Mouse (Mus musculus) pancreas, adult 10 weeks (tissue): ENCODE results near the gene Nme4. TPM values are rescaled to one million over a fixed set of nuclear protein-coding genes. Genes with fewer than 3 reads are reported as not detected.

Source experiments
- polyA plus RNA-seq: library from polyadenylated mRNA; stranded (reverse); fragments of 350-450 nt; fragmentation: Illumina TruSeq; extraction: RNeasy Lipid Tissue Mini Kit (QIAGEN cat#74804); gene quantifications from one replicate; pipeline ENCODE4 v1.2.3, GENCODE M21; 2015; ENCODE audit warnings: low read depth, low replicate concordance; ENCODE audit not compliant: insufficient read depth

Gene Nme4
- 3.6 TPM for polyA plus RNA-seq

DNA sequence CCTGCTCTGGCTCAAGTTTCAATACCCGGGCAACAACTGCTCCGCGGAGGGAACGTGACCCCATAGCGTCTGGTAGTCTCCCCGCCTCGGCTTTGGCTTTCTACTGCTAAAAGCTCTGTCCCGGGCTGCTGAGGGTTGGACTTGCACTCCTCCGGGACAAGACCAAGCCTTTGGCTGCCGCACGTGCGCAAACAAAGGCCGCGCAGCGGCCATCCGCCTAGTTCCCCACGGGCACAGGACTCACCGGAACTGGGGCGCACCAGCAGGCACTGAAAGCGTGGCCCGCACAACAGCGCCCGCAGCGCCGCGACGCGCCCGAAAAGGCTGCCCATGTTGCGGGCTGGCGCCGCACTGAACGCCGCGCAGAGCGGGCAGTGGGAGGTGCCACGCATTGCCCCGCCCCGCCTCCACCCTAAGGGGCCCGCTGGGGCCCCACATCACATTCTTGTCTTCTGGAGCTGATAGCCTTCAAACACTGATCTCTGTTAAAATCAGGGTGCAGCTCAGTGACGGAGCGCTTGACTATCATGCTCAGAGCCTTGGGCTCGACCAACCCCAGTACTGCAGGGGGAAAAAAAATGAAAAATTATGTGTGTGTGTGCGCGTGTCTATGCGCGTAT lies at the start of gene Nme4:
Nme4 (minus strand) TSS at position 482 of the 620 bp plus-strand sequence.

DNA sequence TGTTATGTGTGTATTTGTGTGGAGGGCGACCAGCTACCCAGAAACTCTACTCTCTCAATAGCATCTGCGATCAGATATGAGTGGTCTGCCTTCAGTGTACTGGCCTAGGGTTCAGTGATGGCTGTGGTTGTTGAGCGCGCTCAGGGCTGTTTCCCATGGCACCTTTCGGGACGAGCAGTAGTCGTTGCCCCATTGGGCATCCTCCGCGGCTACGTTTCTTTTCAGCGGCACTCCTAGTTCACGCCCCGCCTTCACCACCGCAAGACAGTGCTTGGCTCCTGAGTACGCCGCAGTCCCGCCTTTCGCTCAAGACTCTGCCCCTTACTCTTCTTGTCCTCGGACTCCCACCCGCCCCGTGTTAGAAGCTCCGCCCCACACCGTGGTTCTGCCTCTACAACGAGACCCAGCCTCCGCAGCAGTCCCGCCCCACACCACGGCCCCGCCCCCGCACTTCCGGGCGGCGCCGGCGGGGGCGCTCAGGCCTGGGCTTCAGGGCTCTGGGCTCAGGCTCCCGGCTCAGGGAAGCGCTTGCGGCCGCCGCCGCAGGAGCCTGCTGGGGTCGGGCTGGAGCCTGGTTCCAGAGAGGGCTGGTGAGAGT lies 42.9 kb upstream of the Nme4 start, which contains the start of gene Axin1:
Axin1 (plus strand) TSS at position 450 of the 598 bp plus-strand sequence.

DNA sequence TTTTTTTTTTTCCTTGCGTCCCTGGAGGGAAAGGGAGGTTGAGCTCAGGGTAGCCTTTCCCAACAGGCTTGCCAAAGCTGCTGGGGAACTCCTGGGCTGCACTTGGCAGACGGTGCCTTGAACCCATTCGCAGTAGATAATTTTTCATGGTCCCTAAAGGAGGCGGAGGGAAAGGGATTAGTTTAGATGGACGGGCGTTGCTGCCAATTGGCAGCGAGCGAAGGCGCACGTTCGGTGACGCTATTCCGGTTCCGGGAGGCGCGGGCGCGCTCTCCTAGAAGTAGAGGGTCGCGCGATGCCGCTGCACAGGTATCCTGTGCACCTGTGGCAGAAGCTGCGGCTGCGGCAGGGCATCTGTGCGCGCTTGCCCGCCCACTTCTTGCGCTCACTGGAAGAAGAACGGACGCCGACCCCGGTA lies 27.9 kb upstream of the Nme4 start, which contains the start of gene Mrpl28:
Mrpl28 (plus strand) TSS at position 234 of the 418 bp plus-strand sequence.

DNA sequence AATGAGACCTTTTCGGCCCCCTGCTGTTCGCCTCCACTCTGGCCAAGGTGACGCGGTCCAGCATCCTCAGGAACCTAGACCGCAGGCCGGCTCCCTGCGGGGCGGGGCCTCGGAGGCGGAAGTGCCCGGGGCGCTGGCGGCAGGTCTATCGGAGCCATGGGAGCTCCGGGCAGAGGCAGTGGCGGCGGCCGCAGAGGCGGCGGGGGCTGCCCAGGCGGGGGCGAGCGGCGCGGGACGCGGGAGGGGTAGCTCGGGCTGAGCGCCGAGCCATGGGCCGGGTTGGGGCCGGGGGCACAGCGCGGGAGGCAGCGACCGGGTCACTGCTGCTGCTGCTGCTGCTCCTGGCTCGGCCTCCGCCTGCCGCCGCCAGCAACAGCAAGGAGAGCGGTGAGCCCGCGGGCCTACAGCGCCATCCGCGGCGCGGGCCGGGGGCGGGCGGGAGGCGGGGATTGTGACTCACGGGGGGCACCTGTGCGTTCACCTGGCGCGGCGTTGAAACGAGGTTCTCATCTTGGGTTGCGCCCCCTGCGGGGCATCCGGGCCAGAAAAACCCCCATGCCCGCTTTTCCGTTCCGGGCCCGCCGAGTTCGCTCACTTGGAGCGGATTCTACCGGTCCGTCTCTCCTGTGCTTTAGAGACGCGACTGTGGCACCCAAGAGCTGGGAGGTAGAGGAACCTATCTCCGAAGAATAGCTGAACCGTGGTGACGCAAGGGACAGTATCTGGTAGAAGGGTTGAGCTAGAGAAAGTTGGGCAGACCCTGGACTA lies 18.0 kb upstream of the Nme4 start, which contains the start of gene Tmem8:
Tmem8 (plus strand) TSS at position 119 of the 768 bp plus-strand sequence.

DNA sequence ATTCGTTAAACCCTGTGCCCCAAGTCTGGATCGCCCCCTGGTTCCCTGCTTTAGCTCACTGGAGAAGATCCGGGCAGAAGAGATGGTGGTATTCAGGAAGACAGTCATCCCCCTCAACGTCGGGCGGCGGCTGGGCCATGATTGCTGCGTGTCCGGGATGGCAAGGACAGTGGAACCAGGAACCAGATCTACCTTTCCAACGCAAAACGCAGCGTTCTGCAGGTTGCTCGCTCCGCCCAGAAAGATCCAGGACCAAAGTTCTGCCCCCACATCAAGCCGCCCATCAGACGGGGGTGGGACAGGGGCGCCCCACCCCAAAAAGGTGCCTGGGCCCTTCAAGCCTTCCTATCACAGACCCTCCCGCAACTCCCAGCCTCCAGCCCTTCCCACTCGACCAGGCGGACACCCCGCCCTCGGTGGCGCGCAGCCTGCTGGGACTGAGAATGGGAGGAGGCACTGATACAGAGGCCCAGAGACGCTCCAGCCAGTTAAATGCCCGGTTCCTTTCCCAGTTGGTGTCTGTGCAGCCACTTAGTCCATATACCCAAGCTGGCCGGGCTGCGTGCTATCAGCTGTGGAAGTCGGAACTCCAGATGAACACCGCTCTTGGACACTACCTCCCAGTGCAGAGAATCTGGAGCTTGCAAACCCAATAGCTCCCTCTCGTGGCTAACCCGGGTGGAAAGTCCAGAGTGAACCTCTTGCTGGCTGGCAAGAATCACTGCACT lies 5.3 kb downstream of the Nme4 start, which contains the start of gene Decr2:
Decr2 (minus strand) TSS at position 433 of the 728 bp plus-strand sequence.

DNA sequence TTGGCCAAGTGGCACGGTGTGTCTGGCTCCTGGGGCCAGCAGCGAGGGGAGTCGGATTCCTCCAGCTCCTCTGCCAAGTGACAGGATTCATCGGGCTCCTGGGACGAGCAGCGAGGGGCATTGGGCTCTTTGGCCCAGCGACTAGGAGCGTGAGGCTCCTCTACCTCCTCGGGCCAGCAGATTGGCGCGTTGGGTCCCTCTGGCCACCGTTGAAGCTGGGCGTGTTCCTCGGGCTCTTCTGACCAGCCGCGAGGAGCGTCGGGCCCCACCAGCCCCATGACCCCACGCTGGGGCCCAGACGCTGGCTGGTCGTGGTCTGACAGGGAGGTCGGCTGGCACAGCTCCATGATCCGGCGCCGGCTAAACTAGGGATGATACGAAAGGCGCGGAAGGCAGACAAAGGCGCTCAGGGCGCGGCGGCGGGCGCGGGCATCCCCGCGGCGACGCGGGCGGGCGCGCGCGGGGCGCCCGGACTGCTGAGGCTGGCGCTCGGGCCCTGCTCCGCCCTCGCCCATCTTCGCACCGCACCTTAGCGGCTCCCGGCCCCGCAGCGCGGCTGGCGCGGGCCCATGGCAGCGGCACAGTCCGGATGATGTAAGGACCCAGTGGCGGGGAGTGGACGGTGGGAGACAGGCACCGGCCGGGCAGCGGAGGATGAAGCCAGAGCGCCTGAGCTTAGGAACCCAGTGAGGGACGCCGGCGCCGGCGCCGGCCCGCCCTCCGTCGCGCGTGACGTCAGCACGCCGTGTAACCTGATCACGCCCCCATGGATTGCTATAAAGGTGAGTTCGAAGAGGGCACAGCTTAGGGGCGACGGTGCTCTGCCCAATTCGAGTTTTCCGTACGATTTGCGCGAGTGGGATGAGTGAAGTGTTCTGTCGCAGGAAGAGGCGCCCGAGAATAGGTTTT lies 26.3 kb downstream of the Nme4 start, which contains the start of gene Rab11fip3:
Rab11fip3 (minus strand) TSS at position 725 of the 909 bp plus-strand sequence.

Other genes starting within 250 kb of the Nme4 start
- 13.6 TPM for gene Wdr90, start 234.1 kb downstream of the Nme4 start, polyA plus RNA-seq
- 44.5 TPM for gene Mcrip2, start 226.8 kb downstream of the Nme4 start, polyA plus RNA-seq
- 26.2 TPM for gene Mettl26, start 220.5 kb downstream of the Nme4 start, polyA plus RNA-seq
- 1.3 TPM for gene Wfikkn1, start 214.7 kb downstream of the Nme4 start, polyA plus RNA-seq
- 5.7 TPM for gene Rab40c, start 175.9 kb downstream of the Nme4 start, polyA plus RNA-seq
- gene Pigq, start 150.7 kb downstream of the Nme4 start, polyA plus RNA-seq: 18.6 TPM
- gene Nhlrc4, start 150.6 kb downstream of the Nme4 start, polyA plus RNA-seq: not detected
- gene A930017K11Rik, start 143.0 kb downstream of the Nme4 start, polyA plus RNA-seq: not detected
- 8.6 TPM for gene Capn15, start 109.8 kb downstream of the Nme4 start, polyA plus RNA-seq
- 6.4 TPM for gene Rab11fip3, start 26.0 kb downstream of the Nme4 start, polyA plus RNA-seq
- gene Decr2, start 5.3 kb downstream of the Nme4 start, polyA plus RNA-seq: 6.9 TPM
- gene Tmem8, start 17.7 kb upstream of the Nme4 start, polyA plus RNA-seq: 21.1 TPM
- 25.2 TPM for gene Mrpl28, start 27.9 kb upstream of the Nme4 start, polyA plus RNA-seq
- gene Axin1, start 43.1 kb upstream of the Nme4 start, polyA plus RNA-seq: 6.6 TPM
- 3,282 TPM for gene Pdia2, start 103.5 kb upstream of the Nme4 start, polyA plus RNA-seq
- gene Rgs11, start 107.3 kb upstream of the Nme4 start, polyA plus RNA-seq: 197 TPM
- 148 TPM for gene Arhgdig, start 112.2 kb upstream of the Nme4 start, polyA plus RNA-seq
- gene Fam234a, start 148.6 kb upstream of the Nme4 start, polyA plus RNA-seq: 11.8 TPM
- gene Luc7l, start 157.3 kb upstream of the Nme4 start, polyA plus RNA-seq: 37.0 TPM